Mouse (Mus musculus) layer of hippocampus, postnatal 25 days (tissue): ENCODE results near the gene Tbc1d1. TPM values are rescaled to one million over a fixed set of nuclear protein-coding genes. Genes with fewer than 3 reads are reported as not detected.

Source experiments
- microRNA-seq, 2 experiments: library from miRNA; unstranded; fragments of <30 nt; microRNA quantifications; one replicate each; pipeline ENCODE4 v1.2.0; 2021
- total RNA-seq, 2 experiments: library from RNA; stranded (reverse); gene quantifications; 2 replicates each; pipeline ENCODE4 v1.2.3; 2021

The Tbc1d1 gene
- total RNA-seq, 2 experiments from 2014 or later: 26.9 to 32.4 TPM

Small RNA genes lying within 50 kb of the gene (microRNA-seq; reads per million reads assigned to microRNA genes)
- gene Gm22395: 0 reads per million in 2 experiments

Other genes with a start within 250 kb of the Tbc1d1 start
- 10 to 100 TPM; 11.3 to 13.1 TPM for gene Rell1, start 187.4 kb upstream of the Tbc1d1 start, total RNA-seq
- gene Pgm2, start 63.4 kb upstream of the Tbc1d1 start, total RNA-seq: 10 to 100 TPM; 10.8 to 11.4 TPM